Mouse (Mus musculus): ENCODE data around the gene Stub1. TPM values are rescaled to one million over a fixed set of nuclear protein-coding genes. Genes with fewer than 3 reads are reported as not detected.

Gene Stub1
- total and polyA plus RNA-seq, 3 experiments: 74.0 to 99.7 TPM; not detected in 1

DNA sequence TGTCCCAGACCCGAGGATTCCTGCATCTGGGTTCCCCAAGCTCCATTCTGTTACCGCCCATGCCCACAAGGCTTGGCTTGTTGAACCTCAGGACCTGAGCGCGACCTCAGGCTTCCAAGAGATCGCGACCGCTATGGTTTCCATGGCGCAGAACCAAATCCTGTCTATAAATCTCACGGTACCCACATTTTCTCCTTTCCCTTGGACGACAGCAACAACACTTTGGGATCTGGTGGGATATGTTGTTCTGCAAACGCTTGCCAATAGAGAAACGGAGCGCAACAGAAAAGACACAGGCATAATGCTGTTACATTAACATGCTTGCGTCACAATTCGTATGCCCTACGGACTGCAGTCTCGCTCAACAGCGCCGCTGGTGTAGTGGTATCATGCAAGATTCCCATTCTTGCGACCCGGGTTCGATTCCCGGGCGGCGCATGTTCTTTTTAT lies 41.5 kb upstream of the Stub1 start, which contains the start of gene Mettl26:
TSS of gene Mettl26 (plus strand) at position 354 of the 450 bp plus-strand sequence.
- H3K9ac ChIP-seq (ENCODE audit: control insufficient read depth, low read depth, low read length, poor library complexity, severe bottlenecking): peak within 1 kb of the TSS; percentile 89
- TF ChIP-seq USF2 (IDR thresholded peaks at IDR 0.05; ENCODE audit: borderline replicate concordance in 1 of 2, insufficient read depth in 1 of 2, low read depth in 1 of 2, low read length in 2 of 2) (no peak), SIN3A (IDR thresholded peaks at IDR 0.05; ENCODE audit: low read length) (peak; percentile 63; the same call in 1 of the 2 replicates), ZKSCAN1 (IDR thresholded peaks at IDR 0.05; ENCODE audit: low read depth, low read length) (no peak), NRF1 (IDR thresholded peaks at IDR 0.05; ENCODE audit: insufficient read depth, low read depth, low read length, poor library complexity, severe bottlenecking) (peak; percentile 33; the same call in 1 of the 2 replicates), POLR2A (IDR thresholded peaks at IDR 0.05; ENCODE audit: control insufficient read depth in 1 of 2, insufficient read depth in 1 of 2, low read depth in 1 of 2, low read length in 2 of 2, poor library complexity in 1 of 2) (0 out of 4 replicates have a peak, but pooled peaks of 1 of the 2 experiments have one; percentile 20), SMC3 (IDR thresholded peaks at IDR 0.05; ENCODE audit: low read depth, low read length) (no peak), MXI1 (IDR thresholded peaks at IDR 0.05; ENCODE audit: low read depth, low read length) (peak; percentile 52; the same call in 1 of the 2 replicates), MYB (IDR thresholded peaks at IDR 0.05; ENCODE audit: low read depth, low read length) (no peak), ELF1 (IDR thresholded peaks at IDR 0.05; ENCODE audit: low read depth, low read length) (peak; percentile 82; the same call in 1 of the 2 replicates), TBP (IDR thresholded peaks at IDR 0.05; ENCODE audit: low read depth, low read length) (peak; percentile 100), KAT2A (conservative IDR thresholded peaks at IDR 0.05; ENCODE audit: low read depth, low read length) (0 out of 2 replicates have a peak, but pooled peaks have one; percentile 17), MAFK (IDR thresholded peaks at IDR 0.05; ENCODE audit: borderline replicate concordance, low read depth, low read length) (peak; percentile 99), CHD1 (IDR thresholded peaks at IDR 0.05; ENCODE audit: low read depth, low read length) (peak; percentile 81; the same call in 1 of the 2 replicates), MYC (IDR thresholded peaks at IDR 0.05; ENCODE audit: low read depth, low read length) (peak; percentile 57), E2F4 (IDR thresholded peaks at IDR 0.05; ENCODE audit: borderline replicate concordance, low read depth, low read length) (peak; percentile 79; the same call in 1 of the 2 replicates), ZMIZ1 (IDR thresholded peaks at IDR 0.05; ENCODE audit: low read depth, low read length) (no peak), EP300 (IDR thresholded peaks at IDR 0.05; ENCODE audit: low read depth in 1 of 2, low read length in 2 of 2) (no peak), MAZ (IDR thresholded peaks at IDR 0.05; ENCODE audit: low read depth, low read length) (no peak; the same call in 1 of the 2 replicates)
- peak within 1 kb of the TSS; percentile 82 to 87 for H3K4me3 ChIP-seq (ENCODE audit: control insufficient read depth in 1 of 2, insufficient read depth in 1 of 2, low read depth in 2 of 2, low read length in 2 of 2)
- H3K27ac ChIP-seq (ENCODE audit: control insufficient read depth, low read depth, low read length): peak within 1 kb of the TSS; percentile 75
- H3K79me2 ChIP-seq (ENCODE audit: control insufficient read depth, insufficient read depth, low read length, poor library complexity): peaks cover 6% of the 10 kb centered on the region; the same call in 1 of the 2 replicates
- peaks cover 2 to 19% of the 10 kb centered on the region in 2 experiments; a peak in 3 of 4 replicates for H3K4me1 ChIP-seq (ENCODE audit: control insufficient read depth in 1 of 2, insufficient read depth in 2 of 2, low read length in 2 of 2)
- peaks cover 0 to 7% of the 10 kb centered on the region in 2 experiments; a peak in 2 of 4 replicates for H3K36me3 ChIP-seq (ENCODE audit: control insufficient read depth in 1 of 2, insufficient read depth in 2 of 2, low read length in 2 of 2)
- no peaks in the 10 kb centered on the region for H3K9me3 ChIP-seq (replicated peaks; ENCODE audit: insufficient read depth, low read length)
- DNase-seq (ENCODE audit: low read depth, low spot score): peak; percentile 91
- H3K27me3 ChIP-seq (ENCODE audit: control insufficient read depth in 1 of 2, insufficient read depth in 2 of 2, low read length in 2 of 2): no peaks in the 10 kb centered on the region

DNA sequence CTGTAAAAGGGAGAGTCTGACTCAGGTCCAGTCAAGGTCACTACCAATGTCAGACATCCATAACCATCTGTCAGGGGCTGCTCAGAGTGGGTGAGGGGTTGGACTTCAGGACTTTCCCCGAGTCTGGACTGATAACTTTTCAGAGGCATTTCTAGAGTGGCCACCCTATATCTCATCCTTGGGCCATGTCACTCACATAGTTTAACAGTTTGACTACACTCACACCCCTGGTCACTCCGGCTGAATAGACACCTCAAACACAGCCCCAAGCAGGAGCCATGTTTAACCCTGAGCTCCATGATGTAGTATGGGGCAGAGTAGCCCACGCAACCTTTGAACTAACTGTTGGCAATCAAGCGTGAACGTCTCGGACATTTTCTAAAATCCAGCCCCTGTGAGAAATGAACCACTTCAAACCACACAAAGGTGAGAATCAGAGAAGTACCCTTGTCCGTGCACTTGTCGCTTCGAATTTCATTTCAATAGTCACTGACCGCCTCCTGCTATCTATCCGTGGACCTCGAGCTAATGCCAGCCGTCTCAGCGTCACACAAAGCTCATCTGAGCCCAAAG lies 41.0 kb upstream of the Stub1 start:
- peaks cover 6% of the 10 kb centered on the region; the same call in 1 of the 2 replicates for H3K79me2 ChIP-seq (ENCODE audit: control insufficient read depth, insufficient read depth, low read length, poor library complexity)
- DNase-seq (ENCODE audit: low read depth, low spot score): no peak
- no peaks in the 10 kb centered on the region for H3K9me3 ChIP-seq (replicated peaks; ENCODE audit: insufficient read depth, low read length)
- peak overlapping the region; percentile 73 for H3K9ac ChIP-seq (ENCODE audit: control insufficient read depth, low read depth, low read length, poor library complexity, severe bottlenecking)
- H3K4me3 ChIP-seq (ENCODE audit: control insufficient read depth in 1 of 2, insufficient read depth in 1 of 2, low read depth in 2 of 2, low read length in 2 of 2): peak overlapping the region; percentile 82 to 87
- peaks cover 2 to 19% of the 10 kb centered on the region in 2 experiments; a peak in 3 of 4 replicates for H3K4me1 ChIP-seq (ENCODE audit: control insufficient read depth in 1 of 2, insufficient read depth in 2 of 2, low read length in 2 of 2)
- no peak for TF ChIP-seq ZNF384 (IDR thresholded peaks at IDR 0.05; ENCODE audit: low read depth, low read length)
- H3K27me3 ChIP-seq (ENCODE audit: control insufficient read depth in 1 of 2, insufficient read depth in 2 of 2, low read length in 2 of 2): no peaks in the 10 kb centered on the region
- H3K27ac ChIP-seq (ENCODE audit: control insufficient read depth, low read depth, low read length): peak overlapping the region; percentile 26
- peaks cover 0 to 7% of the 10 kb centered on the region in 2 experiments; a peak in 2 of 4 replicates for H3K36me3 ChIP-seq (ENCODE audit: control insufficient read depth in 1 of 2, insufficient read depth in 2 of 2, low read length in 2 of 2)
